Mouse (Mus musculus): ENCODE data around the gene 1110004F10Rik.

DNA sequence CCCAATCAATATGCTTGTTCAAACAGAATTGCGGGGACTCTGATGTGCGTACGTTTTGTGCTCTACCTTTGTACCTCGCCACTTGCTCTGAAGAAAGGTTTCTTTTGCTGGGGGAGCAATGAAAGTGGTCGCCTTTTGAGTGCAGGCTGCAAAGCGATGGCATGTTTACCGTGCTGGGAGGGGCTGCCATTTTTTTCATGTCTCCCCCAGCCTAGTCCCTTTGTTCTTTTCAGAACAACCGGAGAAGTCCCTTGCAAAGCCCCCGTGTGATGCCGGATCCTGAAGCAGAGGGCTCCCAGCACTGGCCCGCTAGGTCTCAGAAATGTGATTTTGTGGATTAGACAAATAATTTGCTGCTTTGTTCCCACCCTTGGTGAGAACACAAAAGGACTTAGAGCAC, 82.0 kb downstream of the 1110004F10Rik start:
- TF ChIP-seq CTCF (IDR thresholded peaks at IDR 0.05; ENCODE audit: extremely low read depth, insufficient read length, insufficient replicate concordance, low read depth, low read length) (no peak), POLR2A (IDR thresholded peaks at IDR 0.05; ENCODE audit: low read depth, low read length) (no peak)
